Mouse (Mus musculus): Measurements from ENCODE around the gene Szt2.

The Szt2 gene

GRCm38 (mm10) chr4:118356738-118357137 lies 52.3 kb downstream of the Szt2 start:
- DNase-seq, result no peak

GRCm38 (mm10) chr4:118354289-118354688 lies 54.8 kb downstream of the Szt2 start:
- no peak for DNase-seq

GRCm38 (mm10) chr4:118353689-118354088 lies 55.4 kb downstream of the Szt2 start:
- no peak for DNase-seq

- DNase-seq, result no peak
Observed at GRCm38 (mm10) chr4:118351828-118352227, 57.2 kb downstream of the Szt2 start.

- DNase-seq, result no peak
Observed at GRCm38 (mm10) chr4:118350864-118351263, 58.2 kb downstream of the Szt2 start.

- DNase-seq, result no peak
Observed at GRCm38 (mm10) chr4:118347529-118348309, 61.4 kb downstream of the Szt2 start.

GRCm38 (mm10) chr4:118341447-118341846 lies 67.6 kb downstream of the Szt2 start:
- DNase-seq, result no peak

- DNase-seq, result peak; percentile 66
Observed at GRCm38 (mm10) chr4:118336658-118337057, 72.4 kb downstream of the Szt2 start.

- DNase-seq, result no peak
Observed at GRCm38 (mm10) chr4:118335991-118336390, 73.1 kb downstream of the Szt2 start.

- DNase-seq, result no peak
Observed at GRCm38 (mm10) chr4:118331777-118332176, 77.3 kb downstream of the Szt2 start.

GRCm38 (mm10) chr4:118326476-118326875 lies 82.6 kb downstream of the Szt2 start:
- DNase-seq, result no peak

GRCm38 (mm10) chr4:118320636-118321035 lies 88.4 kb downstream of the Szt2 start:
- no peak for DNase-seq

- DNase-seq, result no peak
Observed at GRCm38 (mm10) chr4:118319706-118320344, 89.2 kb downstream of the Szt2 start.

GRCm38 (mm10) chr4:118316662-118317061 lies 92.4 kb downstream of the Szt2 start:
- no peak for DNase-seq

GRCm38 (mm10) chr4:118315286-118315685 lies 93.8 kb downstream of the Szt2 start:
- no peak for DNase-seq

Measured in liver (tissue).